Mouse (Mus musculus) cerebellum, postnatal 10 days (tissue): ENCODE measurements around the gene Rtkn.
A peak's percentile ranks its signal among the peaks of the same experiment; 100 is the strongest.

Experiments used
- DNase-seq, 2 experiments: peaks; one replicate each; pipeline ENCODE4 v3.0.0; 2021; ENCODE audit warnings: mixed read lengths in 2 of 2

The Rtkn gene

DNA sequence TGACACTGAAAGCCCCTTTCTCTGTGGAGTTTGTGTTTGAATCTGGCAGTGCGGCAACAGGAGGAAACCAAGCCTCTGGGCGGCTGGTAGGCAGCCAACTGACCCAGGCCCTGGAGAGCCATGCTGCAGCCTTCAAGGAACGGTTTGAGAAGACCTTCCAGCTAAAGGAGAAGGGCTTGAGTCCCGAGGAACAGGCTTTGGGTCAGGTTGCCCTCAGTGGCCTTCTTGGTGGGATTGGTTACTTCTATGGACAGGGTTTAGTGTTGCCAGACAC lies 18.2 kb upstream of the Rtkn start:
- peak in 1 of 2 experiments; percentile 20 for DNase-seq

DNA sequence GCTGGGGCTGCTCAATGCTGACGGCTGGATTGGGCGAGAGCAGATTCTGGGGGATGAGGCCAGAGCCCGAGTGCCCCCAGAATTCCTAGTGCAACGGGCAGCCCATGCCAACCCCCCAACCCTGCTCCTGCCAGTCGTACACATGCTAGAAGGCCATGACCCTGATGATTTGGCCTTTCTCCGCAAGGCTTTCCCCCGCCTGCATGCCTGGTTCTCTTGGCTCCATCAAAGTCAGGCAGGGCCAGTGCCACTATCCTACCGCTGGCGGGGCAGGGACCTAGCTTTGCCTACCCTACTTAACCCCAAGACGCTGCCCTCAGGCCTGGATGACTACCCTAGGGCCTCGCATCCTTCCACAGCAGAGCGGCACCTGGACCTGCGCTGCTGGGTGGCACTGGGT lies 17.6 kb upstream of the Rtkn start:
- no peak for DNase-seq

DNA sequence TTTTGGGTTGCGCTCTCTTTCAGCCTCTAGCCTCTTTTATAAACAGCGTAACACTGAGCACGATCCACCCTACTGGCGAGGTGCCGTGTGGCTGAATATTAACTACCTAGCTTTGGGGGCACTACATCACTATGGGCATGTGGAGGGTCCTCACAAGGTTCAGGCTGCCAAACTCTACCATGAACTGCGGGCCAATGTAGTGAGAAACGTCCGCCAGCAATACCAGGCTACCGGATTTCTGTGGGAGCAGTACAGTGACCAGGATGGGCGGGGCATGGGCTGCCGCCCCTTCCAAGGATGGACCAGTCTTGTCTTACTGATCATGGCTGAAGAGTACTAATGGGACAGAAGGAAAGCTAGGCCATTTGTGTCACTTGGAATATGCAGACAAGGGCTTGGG lies 16.9 kb upstream of the Rtkn start:
- DNase-seq: no peak

- DNase-seq: peak in 1 of 2 experiments; percentile 23
Measured at GRCm38 (mm10) chr6:83118825-83119733, 16.2 kb upstream of the Rtkn start.

DNA sequence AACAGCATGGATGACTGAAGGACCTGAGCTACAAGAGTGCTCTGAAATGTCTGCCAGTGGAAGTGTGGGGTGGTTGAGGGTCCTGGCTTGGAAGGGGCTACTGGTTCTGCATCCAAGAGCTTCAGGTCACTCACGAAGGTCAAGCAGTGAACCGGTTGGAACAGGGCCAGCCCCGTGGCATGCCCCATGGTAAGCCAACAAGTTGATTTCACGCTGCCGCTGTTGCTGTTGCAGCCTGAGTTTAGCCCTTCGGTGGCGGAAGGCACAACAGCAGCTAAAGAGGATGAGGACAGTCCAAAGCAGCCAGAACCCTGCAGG lies 15.6 kb upstream of the Rtkn start:
- DNase-seq: peak; percentile 58 to 60

- peak; percentile 93 to 95 for DNase-seq
Measured at GRCm38 (mm10) chr6:83120930-83121862, 14.1 kb upstream of the Rtkn start, which contains the start of gene Wbp1. TSS of gene Wbp1 (minus strand) at chr6:83121559.

- peak; percentile 73 to 76 for DNase-seq
Measured at GRCm38 (mm10) chr6:83121863-83122710, 13.2 kb upstream of the Rtkn start.

- no peak for DNase-seq
Measured at GRCm38 (mm10) chr6:83122961-83123360, 12.3 kb upstream of the Rtkn start.

- peak; percentile 92 to 95 for DNase-seq
Measured at GRCm38 (mm10) chr6:83124851-83125312, 10.4 kb upstream of the Rtkn start.

GRCm38 (mm10) chr6:83125331-83125730 lies 9.9 kb upstream of the Rtkn start, which contains the start of gene Ino80b:
TSS of gene Ino80b (minus strand) at chr6:83125431.
- DNase-seq: no peak

- no peak for DNase-seq
Measured at GRCm38 (mm10) chr6:83127419-83127818, 7.8 kb upstream of the Rtkn start.

DNA sequence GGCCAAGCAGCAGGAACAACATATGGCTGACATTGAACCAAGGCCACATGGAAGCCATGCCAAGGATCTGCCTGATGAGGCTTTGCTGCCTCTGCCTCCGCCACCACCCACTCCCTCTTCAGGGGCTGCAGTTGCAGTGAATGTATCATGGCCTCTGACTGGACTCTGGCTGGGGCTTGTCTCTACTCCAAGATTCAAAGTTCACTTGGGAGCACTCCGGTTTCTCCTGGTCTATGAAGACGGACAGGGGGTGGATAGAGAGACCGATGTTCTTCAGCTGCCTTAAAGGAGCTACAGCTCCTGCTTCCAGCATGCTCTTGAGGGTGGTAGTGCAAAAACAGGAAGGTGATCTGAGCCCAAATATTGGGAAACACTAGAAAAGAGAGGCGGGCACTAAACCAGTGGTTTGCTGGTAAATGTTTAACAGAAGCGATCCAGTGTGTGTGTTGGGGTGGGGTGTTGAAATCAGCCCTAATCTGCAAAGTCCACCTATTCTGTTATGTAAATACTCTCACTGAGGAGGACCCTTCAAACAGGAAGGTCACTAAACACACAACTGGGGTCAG lies 3.7 kb upstream of the Rtkn start:
- DNase-seq: peak; percentile 64 to 66

DNA sequence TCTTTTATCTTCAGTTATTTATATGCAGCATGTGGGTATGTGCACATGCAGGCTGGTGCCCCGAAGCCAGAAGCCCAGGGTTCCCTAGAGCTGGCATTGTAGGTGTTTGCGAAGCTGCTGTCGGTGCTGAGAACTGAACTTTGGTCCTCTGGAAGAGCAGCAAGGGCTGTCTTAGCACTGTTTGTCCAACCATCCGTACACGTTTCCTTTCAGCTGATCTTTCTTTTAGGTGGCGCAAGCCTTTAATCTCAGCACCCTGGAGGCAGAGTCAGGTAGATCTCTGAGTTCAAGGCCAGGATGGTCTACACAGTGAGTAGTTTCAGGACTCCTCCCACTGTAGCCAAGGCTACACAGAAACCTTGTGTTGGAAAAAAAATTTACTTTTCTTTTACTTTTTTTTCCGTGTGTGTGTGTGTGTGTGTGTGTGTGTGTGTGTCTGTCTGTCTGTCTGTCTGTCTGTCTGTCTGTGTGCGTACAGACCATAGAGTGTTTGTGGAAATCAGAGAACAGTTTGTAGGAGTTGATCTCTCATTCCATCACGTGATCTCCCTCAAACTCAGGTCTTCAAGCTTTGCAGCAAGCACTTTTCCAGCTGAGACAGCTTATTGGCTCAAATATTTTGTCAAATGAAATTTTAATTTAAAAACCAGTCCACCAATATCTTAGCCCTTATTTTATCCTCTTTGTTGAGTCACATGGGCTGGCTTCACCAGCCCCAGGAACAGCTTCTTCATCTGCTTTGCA lies 2.9 kb upstream of the Rtkn start:
- DNase-seq: no peak

DNA sequence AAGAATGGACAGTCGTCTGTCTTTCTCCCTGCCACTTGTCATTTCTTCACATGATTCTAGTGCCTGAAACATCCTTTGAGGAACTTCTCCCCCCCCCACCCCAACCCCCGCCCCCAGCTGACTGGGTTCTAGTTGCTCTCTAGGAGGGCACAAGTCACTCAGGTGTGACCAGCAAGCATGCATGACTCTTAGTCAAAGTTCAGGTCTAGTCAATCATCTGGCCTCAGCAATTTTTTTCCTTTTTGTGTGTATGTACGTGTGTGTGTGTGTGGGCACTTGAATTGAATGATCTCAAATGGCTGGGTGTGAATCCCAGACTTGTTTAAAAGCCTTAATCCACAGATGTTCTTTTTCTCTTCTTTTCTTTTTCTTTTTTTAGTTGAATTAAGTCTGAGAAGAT lies 1.0 kb upstream of the Rtkn start:
- DNase-seq: no peak

- DNase-seq: no peak
Measured at GRCm38 (mm10) chr6:83135571-83136161, 403 bp downstream of the Rtkn start.

DNA sequence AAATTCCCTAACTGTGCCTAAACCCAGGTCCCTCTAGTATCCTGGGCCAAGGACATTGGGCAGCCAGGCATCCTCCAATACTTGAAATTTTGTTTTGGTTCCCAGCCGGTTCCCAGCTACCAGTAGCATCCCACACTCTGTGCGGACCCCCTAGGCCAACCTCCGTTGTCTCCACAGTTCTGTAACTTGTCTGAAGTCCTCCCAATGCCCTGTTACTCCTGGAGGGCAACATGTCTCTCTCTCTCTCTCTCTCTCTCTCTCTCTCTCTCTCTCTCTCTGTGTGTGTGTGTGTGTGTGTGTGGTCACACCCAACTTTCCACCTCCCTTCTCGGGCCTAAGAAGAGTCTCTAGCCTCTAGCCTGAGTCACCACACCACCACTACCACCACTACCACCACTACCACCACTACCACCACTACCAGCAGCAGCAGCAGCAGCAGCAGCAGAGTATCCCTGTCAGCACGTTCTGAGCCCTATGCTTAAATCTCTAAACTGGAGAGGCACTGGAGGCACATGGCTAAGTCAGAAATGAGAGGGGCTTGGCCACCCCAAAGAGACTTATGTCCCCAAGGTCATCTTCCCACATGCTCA lies 1.1 kb downstream of the Rtkn start:
- DNase-seq: no peak

- peak; percentile 47 to 63 for DNase-seq
Measured at GRCm38 (mm10) chr6:83136881-83137575, 1.8 kb downstream of the Rtkn start.

DNA sequence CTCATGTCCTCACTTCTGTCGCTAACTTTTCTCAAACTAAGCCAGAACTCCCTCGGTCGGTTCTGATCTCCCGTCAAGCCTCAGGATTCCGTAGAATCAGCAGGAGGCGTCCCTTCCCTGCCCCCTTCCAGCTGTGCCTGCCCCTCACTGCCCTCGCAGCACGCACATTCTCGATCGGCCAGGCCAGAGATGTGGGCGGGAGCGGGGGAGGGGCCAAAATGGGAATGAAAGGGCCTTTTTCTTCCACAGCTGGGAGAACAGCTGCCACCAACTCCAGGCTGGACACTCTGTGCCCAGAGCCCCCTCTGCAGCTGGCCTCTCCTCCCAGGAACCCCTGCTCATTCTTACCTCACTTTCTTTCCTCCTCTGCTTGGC lies 2.3 kb downstream of the Rtkn start:
- peak; percentile 59 to 75 for DNase-seq

GRCm38 (mm10) chr6:83138056-83138455 lies 2.8 kb downstream of the Rtkn start:
- DNase-seq: no peak

GRCm38 (mm10) chr6:83140044-83140443 lies 4.8 kb downstream of the Rtkn start:
- DNase-seq: peak in 1 of 2 experiments; percentile 56
